Mouse (Mus musculus) right cerebral cortex, adult 18-20 months (tissue): ENCODE results near the gene Il1r1.

Experiments used
- DNase-seq: peaks from one replicate; pipeline ENCODE4 v3.0.0; 2022; ENCODE audit warnings: mixed read lengths

The Il1r1 gene

GRCm38 (mm10) chr1:40233621-40234020, 8.7 kb downstream of the Il1r1 start:
- no peak for DNase-seq

DNA sequence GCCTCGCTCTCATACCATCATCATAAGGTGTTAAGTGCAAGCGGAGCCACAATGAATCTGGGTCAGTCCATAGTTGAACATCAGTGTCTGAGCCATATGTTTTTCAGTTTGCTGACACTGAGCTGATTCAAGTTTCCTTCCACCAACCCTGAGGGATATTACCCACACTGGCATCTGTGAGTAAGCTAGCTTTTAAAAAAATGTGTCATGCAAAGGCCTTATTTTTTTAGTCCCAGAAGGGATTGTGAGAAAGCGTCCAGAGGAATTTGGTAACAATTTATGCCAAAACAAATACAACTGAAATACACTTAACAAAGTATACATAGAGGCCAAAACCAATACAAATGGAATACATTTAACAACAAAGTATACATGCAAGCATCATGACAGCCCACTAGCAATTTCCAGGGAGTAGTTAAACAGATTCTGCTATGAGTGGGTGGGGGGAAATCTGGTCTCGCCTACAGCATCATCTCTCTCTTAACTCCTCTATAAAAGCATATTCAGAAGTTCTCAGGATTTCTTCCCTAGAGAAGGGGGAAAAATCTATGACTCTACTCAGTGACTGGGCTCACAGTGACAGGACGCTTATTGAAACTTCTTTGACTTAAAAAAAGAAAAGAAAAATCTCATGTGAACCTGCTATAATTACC, 10.8 kb downstream of the Il1r1 start:
- peak; percentile 25 for DNase-seq

- DNase-seq = no peak
These were observed 11.8 kb downstream of the Il1r1 start for GRCm38 (mm10) chr1:40236694-40237093.

DNA sequence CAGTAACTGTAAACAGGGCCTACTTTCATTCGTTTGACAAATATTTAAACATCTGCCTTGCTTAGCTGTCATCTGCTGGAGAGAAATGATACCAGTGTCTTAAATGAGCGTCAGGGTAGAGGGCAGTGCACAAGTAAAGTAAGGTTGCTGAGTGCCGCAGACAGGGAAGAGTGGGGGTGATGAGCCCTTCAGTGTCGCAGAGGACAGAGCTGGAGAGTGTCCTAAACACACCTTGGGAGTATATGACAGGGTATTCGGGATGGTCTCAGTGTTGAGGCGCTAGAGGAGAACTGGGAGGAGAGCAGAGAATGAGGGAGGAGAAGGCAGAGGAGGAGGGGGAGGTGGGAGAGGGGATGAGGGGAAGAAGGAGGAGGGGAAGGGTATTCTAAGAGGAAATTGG, 12.2 kb downstream of the Il1r1 start:
- no peak for DNase-seq

- no peak for DNase-seq
These were observed 15.6 kb downstream of the Il1r1 start for GRCm38 (mm10) chr1:40240353-40241092.

- no peak for DNase-seq
These were observed 17.8 kb downstream of the Il1r1 start for GRCm38 (mm10) chr1:40242717-40243116.

GRCm38 (mm10) chr1:40243561-40243998, 18.7 kb downstream of the Il1r1 start:
- no peak for DNase-seq

DNA sequence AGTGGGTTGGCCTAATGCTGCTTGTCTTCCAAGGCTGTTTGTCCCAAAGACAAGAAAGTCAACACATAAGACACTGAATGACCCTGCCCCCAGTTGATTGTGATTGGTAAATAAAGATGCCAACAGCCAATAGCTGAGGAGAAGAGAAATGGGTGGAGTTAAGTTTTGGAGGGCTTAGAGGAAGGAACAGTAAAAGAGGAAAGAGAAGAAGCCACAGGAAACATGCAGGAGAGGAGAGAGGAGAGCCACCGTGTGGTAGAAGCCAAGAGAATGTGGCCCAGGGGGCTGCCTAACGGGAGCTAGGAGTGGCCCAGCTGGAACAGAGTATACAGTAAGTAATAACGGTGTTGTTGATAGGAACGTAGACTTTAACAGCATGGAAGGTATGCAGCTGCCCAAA, 25.5 kb downstream of the Il1r1 start:
- no peak for DNase-seq

- DNase-seq = no peak
These were observed 27.6 kb downstream of the Il1r1 start for GRCm38 (mm10) chr1:40252507-40252906.

GRCm38 (mm10) chr1:40253940-40254339, 29.1 kb downstream of the Il1r1 start:
- DNase-seq = no peak

GRCm38 (mm10) chr1:40254347-40255057, 29.6 kb downstream of the Il1r1 start:
- no peak for DNase-seq

- DNase-seq = no peak
These were observed 37.7 kb downstream of the Il1r1 start for GRCm38 (mm10) chr1:40262441-40263121.

- no peak for DNase-seq
These were observed 38.2 kb downstream of the Il1r1 start for GRCm38 (mm10) chr1:40263122-40263498.

- DNase-seq = no peak
These were observed 38.8 kb downstream of the Il1r1 start for GRCm38 (mm10) chr1:40263679-40264078.

DNA sequence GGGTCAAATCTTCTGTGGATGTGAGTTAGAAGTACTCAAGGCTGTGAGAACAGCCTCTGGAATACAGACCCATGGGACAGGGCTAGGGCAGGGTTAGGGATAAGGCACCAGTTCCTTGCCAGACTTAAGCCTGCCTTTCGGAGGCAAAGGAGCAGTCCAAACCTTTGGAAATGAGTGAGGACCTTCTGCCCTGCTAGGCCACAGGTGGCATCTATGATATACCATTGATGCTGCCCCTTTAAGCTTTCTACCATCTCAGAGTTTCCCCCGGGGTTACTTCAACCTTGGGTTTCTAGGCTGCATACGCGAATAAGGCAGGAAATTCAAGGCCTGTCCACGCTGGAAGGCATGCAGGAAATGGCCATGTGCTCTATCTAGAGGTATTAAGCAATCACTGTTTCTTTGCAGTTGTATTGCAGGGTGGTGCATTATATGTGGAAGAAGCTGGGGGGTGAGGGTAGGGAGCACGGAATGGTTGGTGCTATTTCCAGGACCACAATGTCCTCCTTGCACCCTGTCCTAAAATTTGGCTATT, 40.5 kb downstream of the Il1r1 start:
- DNase-seq = no peak

- DNase-seq = peak; percentile 68
These were observed 41.8 kb downstream of the Il1r1 start for GRCm38 (mm10) chr1:40266431-40267260.

DNA sequence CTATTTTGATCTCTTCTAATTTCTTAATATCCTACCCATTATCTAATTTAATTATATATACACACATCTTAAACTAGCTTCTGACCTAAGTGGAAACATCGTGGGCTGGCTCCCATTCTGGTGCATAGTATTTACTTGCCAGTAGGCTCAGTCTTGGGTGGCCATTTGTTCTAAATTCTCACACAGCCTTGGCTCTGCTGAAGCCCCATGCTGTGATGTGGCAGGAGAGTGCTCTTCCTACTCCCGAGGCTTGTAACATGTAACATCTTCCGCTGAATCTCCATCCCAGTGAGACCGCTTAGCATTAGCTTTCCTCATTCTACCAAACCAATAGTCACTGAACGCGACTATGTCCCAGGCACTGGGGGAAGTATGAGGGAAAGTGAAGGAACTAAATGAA, 43.0 kb downstream of the Il1r1 start:
- no peak for DNase-seq

DNA sequence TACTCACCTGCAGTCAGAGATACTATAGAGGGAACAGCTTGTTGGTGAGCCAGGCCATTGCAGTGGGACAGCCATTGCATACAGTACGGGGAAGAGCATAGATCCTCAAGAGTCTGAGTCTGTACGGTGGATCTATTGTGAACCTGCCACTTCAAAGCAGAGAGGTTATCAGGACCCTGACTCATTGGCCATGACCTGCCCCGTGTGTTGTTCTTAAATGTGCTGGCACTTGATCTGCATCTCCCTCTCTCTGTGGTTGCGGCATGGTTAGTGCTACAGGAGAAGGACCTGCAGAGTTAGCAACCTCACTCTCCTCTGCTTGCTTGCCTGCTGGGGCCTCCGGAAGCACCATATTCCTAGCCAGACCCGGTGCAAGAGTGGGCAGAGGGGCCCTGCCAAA, 43.7 kb downstream of the Il1r1 start:
- no peak for DNase-seq

DNA sequence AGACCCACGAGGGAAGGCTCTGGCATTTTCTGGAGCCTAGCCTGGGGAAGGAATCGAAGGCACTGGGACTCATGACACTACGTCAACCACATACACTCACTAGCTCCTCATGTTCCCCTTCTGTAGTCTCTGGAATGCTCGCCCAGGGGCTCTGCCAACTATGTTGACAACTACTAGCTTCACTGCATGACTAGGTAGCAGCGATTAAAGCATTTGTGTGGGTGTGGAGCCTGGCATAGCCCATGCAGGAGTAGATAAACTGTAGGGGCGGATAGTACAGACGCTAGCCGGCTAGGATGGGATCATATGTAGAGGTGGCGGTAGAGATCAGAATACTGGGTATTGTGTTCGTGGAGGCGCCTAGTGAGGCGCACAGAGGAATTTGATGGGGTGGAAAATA, 45.5 kb downstream of the Il1r1 start:
- DNase-seq = peak; percentile 14

- no peak for DNase-seq
These were observed 46.2 kb downstream of the Il1r1 start for GRCm38 (mm10) chr1:40271052-40271451.

DNA sequence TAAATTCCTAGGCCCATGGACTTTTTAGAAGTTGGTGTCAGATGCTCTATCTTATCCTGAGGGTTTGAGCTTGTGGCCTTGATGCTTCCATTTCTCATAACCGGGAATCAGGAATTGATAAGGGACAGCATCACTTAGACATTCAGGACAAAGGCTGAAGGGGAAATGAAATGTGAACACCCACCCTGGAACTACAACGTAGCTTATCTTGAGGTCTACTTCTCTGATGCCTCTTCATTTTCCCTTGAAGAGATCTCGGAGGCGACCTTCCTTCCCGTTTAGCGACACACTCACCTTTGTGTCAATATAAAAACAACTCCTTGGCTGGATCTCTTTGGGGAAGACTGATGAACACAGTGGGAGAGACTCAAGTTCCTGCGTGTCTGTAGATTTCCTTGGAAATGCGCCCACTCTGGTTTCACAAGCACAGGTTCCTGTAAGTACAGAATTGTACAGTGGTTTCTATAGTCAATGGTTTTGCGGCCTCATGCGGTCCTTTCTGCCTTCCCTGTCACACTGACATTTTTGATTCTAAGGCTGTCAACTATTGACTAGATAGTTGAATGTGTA, 46.7 kb downstream of the Il1r1 start:
- no peak for DNase-seq

DNA sequence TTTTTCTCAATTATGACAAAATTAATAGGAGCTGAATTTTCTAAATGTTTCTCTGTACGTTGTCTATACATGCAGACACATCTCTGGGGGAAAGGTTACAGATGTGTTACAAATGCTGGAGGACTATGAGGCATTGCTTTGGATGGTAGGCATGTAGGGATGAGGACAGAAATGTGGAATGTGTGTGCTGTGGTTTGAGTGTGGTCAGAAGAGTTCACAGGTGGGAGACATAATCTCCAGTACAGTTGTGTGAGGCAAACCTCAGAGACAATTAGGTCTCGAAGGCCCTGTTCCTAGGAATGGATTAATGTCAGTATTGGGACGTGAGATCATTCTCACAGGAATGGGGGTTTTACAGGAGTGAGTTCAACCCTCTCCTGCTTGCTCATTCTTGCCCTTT, 47.3 kb downstream of the Il1r1 start:
- no peak for DNase-seq
